Mouse (Mus musculus) small intestine, adult 10 weeks (tissue): ENCODE measurements around the gene Des. TPM values are rescaled to one million over a fixed set of nuclear protein-coding genes. Genes with fewer than 3 reads are reported as not detected.

ENCODE experiments used
- polyA plus RNA-seq: library from polyadenylated mRNA; stranded (reverse); fragments of 350-450 nt; fragmentation: Illumina TruSeq; extraction: RNeasy Lipid Tissue Mini Kit (QIAGEN cat#74804); gene quantifications from one replicate; pipeline ENCODE4 v1.2.3, GENCODE M21; 2014; ENCODE audit warnings: low replicate concordance

Gene Des
- polyA plus RNA-seq: 0.97 TPM

DNA sequence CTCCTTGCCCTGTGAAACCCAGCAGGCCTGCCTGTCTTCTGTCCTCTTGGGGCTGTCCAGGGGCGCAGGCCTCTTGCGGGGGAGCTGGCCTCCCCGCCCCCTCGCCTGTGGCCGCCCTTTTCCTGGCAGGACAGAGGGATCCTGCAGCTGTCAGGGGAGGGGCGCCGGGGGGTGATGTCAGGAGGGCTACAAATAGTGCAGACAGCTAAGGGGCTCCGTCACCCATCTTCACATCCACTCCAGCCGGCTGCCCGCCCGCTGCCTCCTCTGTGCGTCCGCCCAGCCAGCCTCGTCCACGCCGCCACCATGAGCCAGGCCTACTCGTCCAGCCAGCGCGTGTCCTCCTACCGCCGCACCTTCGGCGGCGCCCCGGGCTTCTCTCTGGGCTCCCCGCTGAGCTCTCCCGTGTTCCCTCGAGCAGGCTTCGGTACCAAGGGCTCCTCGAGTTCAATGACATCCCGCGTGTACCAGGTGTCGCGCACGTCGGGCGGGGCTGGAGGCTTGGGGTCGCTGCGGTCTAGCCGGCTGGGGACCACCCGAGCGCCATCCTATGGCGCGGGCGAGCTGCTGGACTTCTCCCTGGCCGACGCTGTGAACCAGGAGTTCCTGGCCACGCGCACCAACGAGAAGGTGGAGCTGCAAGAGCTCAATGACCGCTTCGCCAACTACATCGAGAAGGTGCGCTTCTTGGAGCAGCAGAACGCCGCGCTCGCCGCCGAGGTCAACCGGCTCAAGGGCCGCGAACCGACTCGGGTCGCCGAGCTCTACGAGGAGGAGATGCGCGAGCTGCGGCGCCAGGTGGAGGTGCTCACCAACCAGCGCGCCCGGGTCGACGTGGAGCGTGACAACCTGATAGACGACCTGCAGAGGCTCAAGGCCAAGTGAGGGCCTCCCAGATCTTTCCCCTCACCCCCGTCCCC lies at the start of gene Des:
Des (plus strand) TSS at position 218 of the 920 bp plus-strand sequence.

DNA sequence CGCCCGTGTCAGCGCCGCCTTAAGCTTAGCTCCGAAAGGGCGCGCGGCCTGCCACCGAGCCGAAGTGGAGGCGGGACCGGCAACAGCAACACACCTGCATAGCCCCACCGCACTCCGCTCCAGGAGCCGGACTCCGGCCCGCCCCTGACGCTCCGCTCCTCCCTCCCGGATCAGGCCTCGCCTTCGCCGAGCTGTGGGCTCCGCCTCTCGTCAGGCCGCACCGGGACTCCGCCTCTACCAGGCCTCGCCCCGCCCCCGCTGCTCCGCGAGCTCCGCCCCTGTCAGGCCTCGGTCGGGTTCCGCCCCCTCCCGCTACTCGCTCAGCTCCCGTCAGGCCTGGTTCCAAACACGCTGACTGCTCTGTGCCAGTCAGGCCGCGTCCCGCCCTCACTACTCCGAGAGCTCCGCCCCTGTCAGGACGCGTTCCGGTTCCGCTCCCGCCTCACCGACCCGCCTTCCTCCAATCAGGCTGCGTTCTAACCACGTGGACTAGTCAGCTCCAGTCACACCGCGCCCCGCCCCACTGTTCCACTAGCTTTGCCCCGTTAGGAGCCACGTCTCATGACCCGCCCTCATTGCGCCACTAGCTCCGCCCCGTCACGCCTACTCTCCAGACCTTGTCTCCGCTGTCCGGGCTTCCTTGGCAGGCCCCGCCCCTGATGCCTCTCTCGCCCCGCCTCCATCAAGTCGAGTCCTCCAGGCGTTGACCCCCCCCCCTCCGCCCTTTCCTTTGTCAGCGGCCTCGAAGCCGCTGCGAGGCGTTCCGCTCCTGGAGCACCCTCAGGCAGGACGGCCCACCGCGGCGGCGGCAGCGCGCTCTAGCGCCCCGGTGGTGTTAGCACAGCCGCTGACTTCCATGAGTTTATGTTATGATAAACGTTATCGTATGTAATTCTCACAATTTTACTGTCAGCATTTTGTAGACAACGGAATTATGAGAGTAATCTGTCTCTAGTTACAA lies 42.6 kb upstream of the Des start, which contains the start of gene Dnpep:
Dnpep (minus strand) TSS at position 750 of the 961 bp plus-strand sequence.

DNA sequence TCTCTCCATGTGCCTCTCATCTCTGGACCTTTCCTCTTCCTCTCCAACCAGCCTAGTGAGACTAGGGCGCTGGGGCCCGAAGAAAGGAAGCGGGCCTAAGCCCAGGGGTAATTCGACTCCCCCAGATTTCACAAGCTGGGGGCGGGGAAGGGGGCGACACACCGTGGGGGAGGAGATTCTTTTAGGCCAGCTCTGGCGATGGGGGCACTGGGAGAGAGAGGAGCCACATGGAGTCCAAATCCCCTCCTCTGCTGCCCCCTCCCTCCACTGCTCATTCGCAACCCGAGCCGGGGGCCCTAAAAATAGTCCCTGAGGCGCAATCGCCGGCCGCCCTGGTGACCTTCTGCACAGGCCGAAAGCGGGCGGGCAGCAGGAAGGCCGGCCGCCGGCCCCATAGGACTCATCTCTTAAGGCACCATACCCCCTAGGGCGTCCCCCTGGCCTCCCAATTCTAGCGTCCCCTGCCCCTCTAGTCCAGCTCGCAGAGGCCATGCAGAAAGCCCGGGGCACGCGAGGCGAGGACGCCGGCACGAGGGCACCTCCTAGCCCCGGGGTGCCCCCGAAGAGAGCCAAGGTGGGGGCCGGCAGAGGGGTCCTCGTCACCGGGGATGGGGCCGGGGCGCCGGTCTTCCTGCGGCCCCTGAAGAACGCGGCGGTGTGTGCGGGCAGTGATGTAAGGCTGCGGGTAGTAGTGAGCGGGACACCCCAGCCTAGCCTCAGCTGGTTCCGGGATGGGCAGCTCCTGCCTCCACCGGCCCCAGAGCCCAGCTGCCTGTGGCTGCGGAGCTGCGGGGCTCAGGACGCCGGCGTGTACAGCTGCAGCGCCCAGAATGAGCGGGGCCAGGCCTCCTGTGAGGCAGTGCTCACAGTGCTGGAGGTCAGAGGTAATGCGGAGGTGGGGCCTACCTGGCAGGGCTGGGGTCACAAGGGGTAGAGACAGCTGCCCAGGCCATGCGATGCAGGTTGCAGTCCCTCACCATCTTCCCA lies 15.1 kb downstream of the Des start, which contains the start of gene Speg:
Speg (plus strand) TSS at position 348 of the 987 bp plus-strand sequence.

Other genes with a start within 250 kb of the Des start
- not detected for gene Nhej1, start 235.1 kb upstream of the Des start, polyA plus RNA-seq
- gene Slc23a3, start 226.4 kb upstream of the Des start, polyA plus RNA-seq: not detected
- gene Cnppd1, start 217.6 kb upstream of the Des start, polyA plus RNA-seq: 8.0 TPM
- gene Retreg2, start 217.6 kb upstream of the Des start, polyA plus RNA-seq: 4.2 TPM
- gene Zfand2b, start 191.7 kb upstream of the Des start, polyA plus RNA-seq: 0.78 TPM
- 3.8 TPM for gene Abcb6, start 179.9 kb upstream of the Des start, polyA plus RNA-seq
- gene Ankzf1, start 168.2 kb upstream of the Des start, polyA plus RNA-seq: 18.0 TPM
- 12.2 TPM for gene Atg9a, start 168.1 kb upstream of the Des start, polyA plus RNA-seq
- gene Glb1l, start 149.5 kb upstream of the Des start, polyA plus RNA-seq: 8.1 TPM
- 17.4 TPM for gene Stk16, start 149.5 kb upstream of the Des start, polyA plus RNA-seq
- gene Tuba4a, start 140.5 kb upstream of the Des start, polyA plus RNA-seq: 4.2 TPM
- gene A630095N17Rik, start 128.2 kb upstream of the Des start, polyA plus RNA-seq: not detected
- 4.0 TPM for gene Dnajb2, start 123.9 kb upstream of the Des start, polyA plus RNA-seq
- not detected for gene Ptprn, start 95.8 kb upstream of the Des start, polyA plus RNA-seq
- gene Resp18, start 81.9 kb upstream of the Des start, polyA plus RNA-seq: 2.4 TPM
- 1.3 TPM for gene Dnpep, start 42.3 kb upstream of the Des start, polyA plus RNA-seq
- 1.9 TPM for gene Speg, start 15.0 kb downstream of the Des start, polyA plus RNA-seq
- 5.8 TPM for gene Gmppa, start 75.6 kb downstream of the Des start, polyA plus RNA-seq
- gene Asic4, start 90.1 kb downstream of the Des start, polyA plus RNA-seq: not detected
- not detected for gene Chpf, start 119.0 kb downstream of the Des start, polyA plus RNA-seq
- not detected for gene Tmem198, start 119.2 kb downstream of the Des start, polyA plus RNA-seq
- not detected for gene Obsl1, start 146.1 kb downstream of the Des start, polyA plus RNA-seq
- not detected for gene Inha, start 146.7 kb downstream of the Des start, polyA plus RNA-seq
- gene Stk11ip, start 161.2 kb downstream of the Des start, polyA plus RNA-seq: 1.0 TPM
- gene Slc4a3, start 185.9 kb downstream of the Des start, polyA plus RNA-seq: 0.07 TPM